Mouse (Mus musculus) spleen, embryonic (tissue): Measurements from ENCODE around the gene Ano8.

Source experiments
- CTCF ChIA-PET: fragments of 350-600 bp; sonication (Branson Sonifier 250); formaldehyde crosslinking; loops from one replicate; lab custom pipeline; 2022; lab: Charles Lee

Ano8 gene

DNA sequence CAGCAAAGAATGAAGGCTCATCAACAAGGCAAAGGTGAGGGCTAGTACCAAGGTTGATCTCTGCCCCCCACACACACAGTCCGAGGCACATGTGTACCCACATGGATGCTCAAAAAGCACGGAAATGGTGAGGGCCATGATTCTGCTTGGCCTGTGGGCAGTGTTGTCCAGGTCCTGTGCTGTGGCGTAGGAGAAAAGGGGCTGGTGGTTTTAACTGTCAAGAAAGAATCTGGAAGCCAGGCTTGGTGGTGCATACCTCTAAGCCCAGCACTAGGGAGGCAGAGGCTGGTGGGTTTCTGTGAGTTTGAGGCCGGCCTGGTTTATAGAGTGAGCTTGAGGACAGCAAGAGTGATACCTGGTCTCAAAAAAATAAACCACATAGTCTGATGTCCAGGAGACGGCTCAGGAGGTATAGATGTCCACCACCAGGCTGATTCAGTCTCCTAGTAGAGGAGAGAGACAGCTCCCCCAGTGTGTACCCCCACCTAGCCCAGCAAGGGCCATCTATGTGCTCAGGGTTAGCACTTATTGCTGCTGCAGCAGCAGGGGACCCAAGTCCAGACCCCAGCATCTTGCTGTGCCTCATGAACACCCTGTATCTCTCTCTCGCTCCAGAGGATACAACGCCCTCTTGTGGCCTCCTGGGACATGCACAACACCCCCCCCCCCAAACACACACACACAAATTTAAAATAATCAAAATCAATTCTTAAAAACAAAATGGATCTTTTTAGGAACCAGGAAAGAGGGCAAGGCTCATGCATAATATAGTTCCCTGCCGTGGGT is 13.0 kb downstream of the Ano8 start:
- CTCF ChIA-PET, result interaction anchor here (0.7 kb wide), 1 partner anchor 8 kb away, joined by 3 read pairs; no protein-coding TSS in a partner anchor

DNA sequence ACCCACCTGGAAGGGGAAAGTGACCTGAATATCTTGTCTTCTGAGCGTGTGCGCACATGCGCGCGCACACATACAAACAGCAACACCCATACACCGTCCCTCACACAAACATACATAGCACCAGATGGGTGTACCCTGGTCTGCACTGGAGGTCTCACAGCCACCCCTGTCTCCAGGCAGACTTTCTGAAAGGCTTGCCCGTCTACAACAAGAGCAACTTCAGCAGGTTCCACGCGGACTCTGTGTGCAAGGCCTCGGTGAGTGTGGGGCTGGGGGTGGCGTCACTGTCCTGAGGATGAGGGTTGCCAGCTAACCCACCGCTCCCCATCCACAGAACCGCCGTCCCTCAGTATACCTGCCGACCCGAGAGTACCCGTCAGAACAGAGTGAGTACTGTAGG is 13.9 kb downstream of the Ano8 start:
- CTCF ChIA-PET, result interaction anchor here (0.6 kb wide), 1 partner anchor 147 kb away, joined by 3 read pairs; no protein-coding TSS in a partner anchor

GRCm38 (mm10) chr8:71470913-71471255 is 14.9 kb downstream of the Ano8 start:
- CTCF ChIA-PET, result no interaction called here

DNA sequence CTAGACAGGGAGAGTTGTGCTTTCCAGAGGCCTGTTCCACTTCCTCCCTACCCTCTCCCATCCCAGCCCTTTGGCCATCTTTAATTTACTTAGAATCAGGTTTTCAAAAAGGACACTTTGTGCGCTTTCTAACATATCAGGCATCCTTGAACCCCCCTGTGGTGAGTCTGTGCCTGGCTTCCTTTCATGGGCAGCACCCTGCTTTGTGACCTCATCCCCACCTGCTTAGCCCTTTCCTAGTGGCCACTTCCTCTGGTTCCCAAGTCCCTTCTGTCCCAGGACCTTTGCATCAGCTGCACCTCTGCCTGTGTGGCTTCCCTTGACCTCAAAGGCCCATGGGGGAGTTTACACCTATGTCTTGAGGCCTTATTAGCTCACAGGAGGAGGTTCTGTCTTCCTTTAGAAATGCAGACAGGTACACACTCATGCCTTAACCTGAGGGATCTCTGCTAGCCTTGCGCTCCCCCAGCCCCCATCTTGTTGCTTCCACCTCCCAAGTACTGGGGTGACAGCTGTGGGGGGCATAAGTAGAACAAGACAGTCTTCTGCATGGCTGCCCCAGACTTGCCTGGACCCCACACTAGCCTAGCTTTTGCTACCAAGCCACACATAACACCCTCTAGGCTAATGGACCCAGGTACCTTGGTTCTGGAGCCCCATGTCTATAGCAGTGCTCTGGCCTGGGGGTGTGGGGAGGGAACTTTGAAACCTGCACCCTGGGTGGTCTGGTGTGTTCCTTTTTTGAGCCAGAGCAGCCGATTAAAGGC is 15.4 kb downstream of the Ano8 start:
- CTCF ChIA-PET, result no interaction called here

GRCm38 (mm10) chr8:71469411-71469810 is 16.4 kb downstream of the Ano8 start:
- CTCF ChIA-PET, result no interaction called here

- CTCF ChIA-PET, result no interaction called here
Measured at GRCm38 (mm10) chr8:71468916-71469315, 16.8 kb downstream of the Ano8 start, which contains the start of gene Dda1. Dda1 (plus strand) TSS chr8:71469199.

DNA sequence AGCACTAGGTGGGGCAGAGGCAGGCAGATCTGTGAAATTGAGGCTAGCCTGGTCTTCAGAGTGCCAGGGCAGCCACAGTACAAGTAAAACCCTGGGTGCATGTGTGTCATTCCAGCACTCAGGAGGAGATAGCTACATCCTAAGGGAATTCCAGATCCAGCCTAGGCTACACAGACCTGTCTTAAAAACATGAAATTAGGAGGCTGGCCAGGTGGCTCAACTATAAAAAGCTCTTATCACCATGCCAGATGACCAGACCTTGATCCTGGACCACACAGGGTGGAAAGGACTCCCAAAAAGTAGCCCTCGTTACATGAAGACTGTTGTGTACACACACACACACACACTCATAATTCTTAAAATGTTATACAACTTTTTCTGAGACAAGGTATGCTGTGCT is 17.8 kb downstream of the Ano8 start:
- CTCF ChIA-PET, result no interaction called here

DNA sequence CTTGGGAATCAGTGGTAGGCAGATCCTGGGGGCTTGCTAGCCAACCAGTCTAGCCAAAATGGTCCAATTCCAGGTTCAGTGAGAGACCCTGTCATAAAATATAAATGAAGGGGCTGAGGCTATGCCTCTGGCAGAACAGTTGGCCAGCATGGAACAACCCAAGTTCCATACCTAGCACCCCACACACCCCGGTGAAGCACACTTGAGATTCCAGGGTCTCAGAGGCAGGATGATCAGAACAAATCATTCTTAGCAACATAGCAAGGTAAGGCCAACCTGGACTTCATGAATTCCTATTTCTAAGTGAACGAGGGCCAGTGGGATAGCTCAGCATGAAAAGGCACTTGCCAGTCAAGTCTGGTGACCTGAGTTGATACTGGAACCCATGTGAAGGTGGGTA is 18.6 kb downstream of the Ano8 start:
- CTCF ChIA-PET, result no interaction called here

DNA sequence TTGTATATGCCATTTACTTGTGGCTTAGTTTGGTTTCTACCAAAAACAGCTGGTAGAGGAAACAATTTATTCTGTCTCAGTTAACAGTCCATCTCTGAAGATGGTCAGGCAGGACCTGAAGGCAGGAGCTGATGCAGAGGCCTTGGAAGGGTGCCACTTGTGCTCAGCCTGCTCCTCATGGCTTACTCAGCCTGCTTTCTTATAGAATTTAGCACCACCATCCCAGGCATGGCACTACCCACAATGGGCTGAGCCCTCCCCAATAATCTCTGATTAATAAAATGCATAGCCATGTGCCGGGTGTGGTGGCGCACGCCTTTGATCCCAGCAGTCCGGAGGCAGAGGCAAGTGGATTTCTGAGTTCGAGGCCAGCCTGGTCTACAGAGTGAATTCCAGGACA is 19.6 kb downstream of the Ano8 start:
- CTCF ChIA-PET, result no interaction called here

DNA sequence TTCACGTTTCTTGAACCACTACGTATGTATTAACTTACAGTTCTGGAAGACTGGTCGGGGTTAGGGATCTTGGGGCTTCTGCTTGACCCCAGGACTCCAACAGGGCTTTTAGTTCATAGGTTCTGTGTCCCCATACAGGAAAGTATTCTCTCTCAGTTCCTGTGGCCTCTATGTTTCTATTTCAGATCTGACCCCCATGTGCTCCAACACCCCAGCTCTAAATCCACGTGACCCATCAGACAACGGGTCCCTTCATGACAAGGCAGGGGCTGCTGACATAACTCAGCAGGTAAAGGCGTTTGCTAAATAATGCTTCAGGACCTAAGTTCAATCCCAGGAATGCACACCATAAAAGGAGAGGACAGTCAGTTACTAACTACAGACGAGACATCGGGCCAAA is 20.0 kb downstream of the Ano8 start:
- CTCF ChIA-PET, result no interaction called here

- CTCF ChIA-PET, result interaction anchor here (0.6 kb wide), 1 partner anchor 8 kb away, joined by 3 read pairs; no protein-coding TSS in a partner anchor
Measured at GRCm38 (mm10) chr8:71464513-71465500, 21.0 kb downstream of the Ano8 start, which contains the start of gene Mrpl34. Mrpl34 (plus strand) TSS chr8:71464959.

- CTCF ChIA-PET, result no interaction called here
Measured at GRCm38 (mm10) chr8:71463188-71464033, 22.4 kb downstream of the Ano8 start, which contains the start of gene Abhd8. Abhd8 (minus strand) TSS chr8:71463655.

DNA sequence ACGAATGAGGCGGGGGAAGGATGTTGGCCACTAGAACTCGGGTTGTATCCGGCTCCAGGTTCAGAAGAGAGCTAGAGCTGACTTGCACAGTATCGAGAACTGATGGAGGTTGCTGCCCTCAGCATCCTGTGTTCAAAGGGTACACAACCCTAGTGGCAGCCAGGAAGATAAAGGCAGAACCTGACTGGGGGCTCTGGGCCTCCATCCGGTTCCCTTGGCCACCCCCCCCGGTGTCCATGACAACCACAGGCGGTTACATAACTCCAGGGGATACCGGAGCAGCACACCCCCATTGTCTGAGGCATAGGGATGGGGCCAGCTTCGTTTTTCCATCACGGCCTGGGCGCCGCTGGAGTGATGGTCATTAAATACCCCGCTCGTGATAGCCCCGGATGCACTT is 23.0 kb downstream of the Ano8 start:
- CTCF ChIA-PET, result no interaction called here

DNA sequence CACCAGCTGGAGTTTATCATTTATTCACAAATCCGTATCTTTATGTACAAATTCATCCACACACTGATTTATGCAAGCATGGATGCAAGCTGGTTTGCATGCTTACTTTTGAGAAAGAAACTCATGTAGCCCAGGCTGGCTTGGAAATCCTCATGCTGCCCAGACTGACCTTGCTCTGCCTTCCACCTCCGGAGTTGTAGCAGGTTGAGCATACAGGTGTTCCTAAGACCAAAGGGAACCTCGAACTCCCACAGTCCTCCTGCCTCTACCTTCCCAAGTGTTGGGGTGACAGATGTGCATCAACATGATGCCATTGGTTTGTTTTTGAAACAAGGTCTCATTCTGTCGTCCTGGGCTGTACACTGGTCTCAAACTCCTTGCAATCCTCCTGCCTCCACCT is 23.6 kb downstream of the Ano8 start:
- CTCF ChIA-PET, result no interaction called here

GRCm38 (mm10) chr8:71461152-71461840 is 24.5 kb downstream of the Ano8 start:
- CTCF ChIA-PET, result no interaction called here

DNA sequence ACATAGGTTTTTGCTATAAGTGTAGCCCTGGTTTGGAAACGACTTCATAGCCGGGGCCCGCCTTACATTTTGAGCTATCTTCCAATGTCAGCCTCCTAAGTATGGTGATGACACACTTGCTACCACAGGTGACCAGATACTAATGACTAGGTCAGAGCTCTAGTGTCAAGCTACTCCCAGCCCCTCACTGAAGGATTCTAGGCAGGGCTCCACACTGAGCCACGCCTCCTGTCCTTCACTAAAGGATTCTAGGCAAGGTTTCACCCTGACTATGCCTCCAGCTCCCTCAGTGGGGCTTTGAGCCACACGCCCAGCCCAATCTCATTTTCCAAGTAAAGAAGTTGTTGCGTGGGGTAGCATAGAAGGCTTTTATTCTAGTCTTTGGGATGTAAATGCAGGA is 25.0 kb downstream of the Ano8 start:
- CTCF ChIA-PET, result no interaction called here

DNA sequence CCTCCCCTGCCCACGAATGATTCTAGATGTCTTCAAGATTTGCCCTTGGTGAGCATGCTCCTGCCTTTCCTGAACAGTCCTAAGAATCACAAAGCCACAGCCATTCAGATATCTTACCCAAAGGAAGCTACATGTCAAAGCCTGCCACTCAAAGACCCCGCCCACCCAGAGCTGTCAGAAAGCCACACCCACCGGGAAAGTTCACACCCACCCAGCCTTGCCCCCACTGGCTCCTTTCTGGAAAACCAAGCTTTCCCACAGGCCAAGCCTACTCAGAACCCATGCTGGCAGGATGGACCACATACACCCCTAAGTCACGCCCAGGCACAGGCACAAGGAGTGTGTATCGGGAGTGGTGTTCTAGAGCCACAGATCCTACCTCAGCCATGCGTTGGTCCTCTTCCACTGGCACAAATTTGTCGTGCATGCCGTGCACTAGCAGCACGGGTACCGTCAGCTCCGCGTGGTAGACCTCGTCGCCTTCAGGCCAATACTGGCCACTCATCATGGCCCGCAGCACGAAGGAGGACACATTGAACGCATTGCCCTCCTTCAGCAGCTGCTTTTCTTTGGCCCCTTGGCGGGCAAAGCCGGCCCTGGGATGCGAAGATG is 28.0 kb downstream of the Ano8 start:
- CTCF ChIA-PET, result interaction anchor here (0.6 kb wide), 1 partner anchor 1317 kb away, joined by 4 read pairs; no protein-coding TSS in a partner anchor

DNA sequence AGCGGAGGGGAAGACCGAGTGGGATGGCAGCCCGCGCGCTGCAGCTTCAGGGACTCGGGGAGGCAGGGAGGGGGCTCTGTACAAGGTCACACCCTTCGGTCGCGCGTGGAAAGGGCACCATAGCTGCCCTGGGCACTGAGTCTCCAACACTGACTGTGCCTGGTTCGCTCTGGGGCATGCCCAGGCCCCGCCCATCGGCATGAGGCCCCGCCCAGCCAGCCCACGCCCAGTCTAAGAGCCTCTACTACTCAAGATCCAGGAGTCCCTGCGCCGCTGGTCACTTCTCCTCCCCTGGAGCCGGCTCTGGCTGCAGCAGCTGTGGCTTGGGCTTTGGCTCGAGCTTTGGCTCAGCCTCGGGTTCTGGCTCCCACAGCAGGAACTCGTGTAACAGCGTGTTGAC is 28.9 kb downstream of the Ano8 start:
- CTCF ChIA-PET, result no interaction called here

GRCm38 (mm10) chr8:71454668-71455067 is 31.1 kb downstream of the Ano8 start:
- CTCF ChIA-PET, result no interaction called here
